Mouse (Mus musculus): ENCODE measurements around the gene Met. TPM values are rescaled to one million over a fixed set of nuclear protein-coding genes. Genes with fewer than 3 reads are reported as not detected.
A peak's percentile ranks its signal among the peaks of the same experiment; 100 is the strongest.

Gene Met
- total RNA-seq, 2 experiments from 2014 or later, result 3.9 to 4.7 TPM

- no peak overlapping the region for H3K27ac ChIP-seq
- no peak for DNase-seq (ENCODE audit: low spot score in 2 of 2)
- H3K4me3 ChIP-seq, result no peak overlapping the region
- TF ChIP-seq CTCF (conservative IDR thresholded peaks at IDR 0.05), result no peak
Measured at GRCm38 (mm10) chr6:17606915-17607314, 143.3 kb downstream of the Met start.

GRCm38 (mm10) chr6:17611352-17612010 is 147.9 kb downstream of the Met start:
- no peak for DNase-seq (ENCODE audit: low spot score in 2 of 2)
- Histone ChIP-seq H3K4me3 (no peak overlapping the region), H3K27ac (peak overlapping the region; percentile 11; the same call in 1 of the 2 replicates)
- TF ChIP-seq CTCF (conservative IDR thresholded peaks at IDR 0.05), result no peak

- no peak for DNase-seq (ENCODE audit: low spot score in 2 of 2)
- TF ChIP-seq CTCF (conservative IDR thresholded peaks at IDR 0.05), result no peak
- no peak overlapping the region for H3K4me3 ChIP-seq
- H3K27ac ChIP-seq, result 0 out of 2 replicates have a peak overlapping the region, but pooled peaks have one; percentile 11
Measured at GRCm38 (mm10) chr6:17612652-17613051, 149.1 kb downstream of the Met start.

- DNase-seq (ENCODE audit: low spot score in 2 of 2), result no peak
- no peak overlapping the region for H3K27ac ChIP-seq
- no peak overlapping the region for H3K4me3 ChIP-seq
- TF ChIP-seq CTCF (conservative IDR thresholded peaks at IDR 0.05), result no peak
Measured at GRCm38 (mm10) chr6:17620823-17621222, 157.2 kb downstream of the Met start.

- no peak for TF ChIP-seq CTCF (conservative IDR thresholded peaks at IDR 0.05)
- no peak overlapping the region for H3K4me3 ChIP-seq
- DNase-seq (ENCODE audit: low spot score in 2 of 2), result no peak
- H3K27ac ChIP-seq, result no peak overlapping the region
Measured at GRCm38 (mm10) chr6:17621436-17621835, 157.8 kb downstream of the Met start.

Other genes with a start within 250 kb of the Met start
- gene Cav2, start 182.6 kb upstream of the Met start, total RNA-seq (2021), result 10 to 100 TPM; 21.8 to 22.1 TPM
- gene Cav1, start 157.5 kb upstream of the Met start, total RNA-seq (2021), result 10 to 100 TPM; 17.0 to 30.6 TPM
- 100 to 1,000 TPM; 300 to 302 TPM for gene Capza2, start 172.4 kb downstream of the Met start, total RNA-seq (2021)
- gene St7, start 229.1 kb downstream of the Met start, total RNA-seq (2021), result 10 to 100 TPM; 53.8 to 56.1 TPM

Data from layer of hippocampus, adult 2 months (tissue).